ENCODE assay signal across 8 mouse cellular contexts in genomic region chr16:31592973-31593683, GRCm38 (mm10).
DNase-seq lines count a peak whose midpoint lies in the region; ATAC-seq lines count a peak whose summit lies in the region.

No protein-coding gene starts in this region.

- H3K36me3 ChIP-seq in heart, embryonic 13.5 days = no peaks in the 10 kb centered on the region
- no peaks in the 10 kb centered on the region for H3K36me3 ChIP-seq in midbrain, embryonic 13.5 days

- peak; percentile 48; the same call in 1 of the 2 replicates for ATAC-seq in heart, embryonic 13.5 days (ENCODE audit: extremely low read depth, insufficient number of reproducible peaks, low FRiP score, low TSS enrichment)
- ATAC-seq in midbrain, embryonic 13.5 days = 0 out of 2 replicates have a peak, but pooled peaks have one; percentile 34

- no peaks in the 10 kb centered on the region for H3K27me3 ChIP-seq in heart, embryonic 13.5 days (replicated peaks)
- peaks cover 15% of the 10 kb centered on the region; the same call in 1 of the 2 replicates for H3K27me3 ChIP-seq in midbrain, embryonic 13.5 days

- no peak overlapping the region for H3K4me3 ChIP-seq in heart, embryonic 13.5 days
- H3K4me3 ChIP-seq in midbrain, embryonic 13.5 days (replicated peaks) = no peak overlapping the region

- H3K27ac ChIP-seq in heart, embryonic 13.5 days (replicated peaks) = peak overlapping the region; percentile 87
- H3K27ac ChIP-seq in midbrain, embryonic 13.5 days = peak overlapping the region; percentile 77

- peaks cover 48% of the 10 kb centered on the region for H3K4me1 ChIP-seq in heart, embryonic 13.5 days
- peaks cover 43% of the 10 kb centered on the region for H3K4me1 ChIP-seq in midbrain, embryonic 13.5 days (replicated peaks)

- peak; percentile 12 for DNase-seq in ovary, postnatal 10 days (ENCODE audit: low spot score)
- no peak for DNase-seq in ovary, postnatal 36 days (ENCODE audit: low spot score)
- DNase-seq in embryo, embryonic 10 days (ENCODE audit: low spot score) = peak; percentile 36
- DNase-seq in layer of hippocampus, postnatal 14 days (ENCODE audit: low spot score in 2 of 2) = peak; percentile 23 to 28
- no peak for DNase-seq in thymus, postnatal 4 days
- DNase-seq in testis, postnatal 14 days (ENCODE audit: low spot score) = no peak

- peak overlapping the region; percentile 51 for H3K9ac ChIP-seq in heart, embryonic 13.5 days
- peak overlapping the region; percentile 3; the same call in 1 of the 2 replicates for H3K9ac ChIP-seq in midbrain, embryonic 13.5 days (replicated peaks)

- 37% methylated on average over 9 of the region's 9 CpGs for WGBS in heart, embryonic 13.5 days
- WGBS in midbrain, embryonic 13.5 days = 34% methylated on average over 9 of the region's 9 CpGs

- peak overlapping the region; percentile 62; the same call in 1 of the 2 replicates for H3K4me2 ChIP-seq in heart, embryonic 13.5 days
- H3K4me2 ChIP-seq in midbrain, embryonic 13.5 days (replicated peaks) = peak overlapping the region; percentile 7

- no peaks in the 10 kb centered on the region for H3K9me3 ChIP-seq in heart, embryonic 13.5 days
- no peaks in the 10 kb centered on the region for H3K9me3 ChIP-seq in midbrain, embryonic 13.5 days

Comparison
In these comparisons a context has a peak if more than half of its experiments do, and no peak if none do; other contexts are left out.
1. DNase-seq: peak in ovary, postnatal 10 days (single experiment), embryo, embryonic 10 days (single experiment) and layer of hippocampus, postnatal 14 days (2 of 2); none in ovary, postnatal 36 days (single experiment), thymus, postnatal 4 days (single experiment) and testis, postnatal 14 days (single experiment).